Mouse (Mus musculus) regulatory T cell (primary cell): ENCODE data around the gene Foxn1.

Experiments
- in situ Hi-C: fragments of 300-600 bp; cut with MboI, MseI; formaldehyde crosslinking; loops from one replicate; pipeline ENCODE4 v1.15.1; 2025; ENCODE audit warnings: high pct_unique_total_duplicates

Gene Foxn1

DNA sequence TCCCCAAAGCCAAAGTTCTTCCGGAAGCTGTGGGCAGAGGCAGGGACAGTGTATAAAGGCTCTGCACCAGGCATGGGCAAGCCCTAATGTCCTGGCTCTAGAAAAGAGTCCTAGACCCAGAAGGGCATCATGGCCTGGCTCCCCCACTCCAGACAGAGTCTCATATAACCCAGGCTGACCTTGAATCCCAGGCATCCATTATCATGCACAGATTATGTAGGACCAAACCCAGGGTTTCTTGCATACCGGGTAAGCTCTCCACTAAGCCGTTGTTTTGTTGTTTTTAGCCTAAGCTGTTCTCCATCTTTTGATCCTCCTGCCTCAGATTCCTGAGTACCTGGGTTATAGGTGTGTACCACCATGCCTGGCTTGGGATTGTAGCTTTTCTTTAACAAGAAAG, 14.6 kb upstream of the Foxn1 start:
- in situ Hi-C loops = loop anchor here (5.0 kb wide), 1 partner anchor 34 kb away; no protein-coding TSS in a partner anchor

DNA sequence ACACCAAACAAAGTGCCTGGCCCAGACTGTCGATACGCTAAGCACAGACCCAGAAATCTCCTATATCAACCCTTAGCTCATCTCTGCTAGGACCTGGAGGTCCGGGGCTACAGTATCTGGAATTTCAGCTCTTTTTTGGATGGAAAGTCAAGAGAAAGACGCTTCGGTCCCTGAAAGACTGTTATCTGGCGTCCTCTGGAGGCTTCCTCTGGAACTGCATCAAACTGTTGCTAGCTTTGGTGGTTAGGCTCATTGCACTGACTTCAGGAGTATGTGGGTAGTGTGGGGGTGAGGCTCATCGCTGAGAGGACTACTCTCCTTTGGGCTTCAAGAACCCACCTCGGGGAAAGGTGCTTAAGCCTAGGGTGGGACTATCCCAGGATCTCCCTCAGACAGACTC, 13.3 kb upstream of the Foxn1 start:
- in situ Hi-C loops = loop anchor here (5.0 kb wide), 1 partner anchor 32 kb away; no protein-coding TSS in a partner anchor

DNA sequence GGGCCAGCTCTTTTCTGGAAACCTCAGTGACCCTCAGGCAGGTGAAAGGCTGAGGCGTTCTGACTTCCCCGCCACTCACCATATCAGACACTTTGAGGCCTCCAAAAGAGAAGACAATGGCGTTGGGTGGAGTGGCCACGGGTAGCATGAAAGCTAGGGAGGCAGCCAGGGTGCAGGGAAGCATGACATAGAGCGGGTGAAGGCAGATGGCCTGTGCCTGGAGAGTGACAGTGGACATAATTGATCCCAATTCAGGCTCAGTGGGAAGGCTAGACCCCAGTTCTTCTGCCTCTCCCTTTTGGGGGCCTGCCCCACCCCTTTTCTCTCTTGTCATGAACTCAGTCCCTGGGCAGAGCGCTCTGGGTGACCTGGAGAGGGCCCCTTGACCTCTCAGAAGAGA, 11.9 kb upstream of the Foxn1 start:
- in situ Hi-C loops = no loop called here

DNA sequence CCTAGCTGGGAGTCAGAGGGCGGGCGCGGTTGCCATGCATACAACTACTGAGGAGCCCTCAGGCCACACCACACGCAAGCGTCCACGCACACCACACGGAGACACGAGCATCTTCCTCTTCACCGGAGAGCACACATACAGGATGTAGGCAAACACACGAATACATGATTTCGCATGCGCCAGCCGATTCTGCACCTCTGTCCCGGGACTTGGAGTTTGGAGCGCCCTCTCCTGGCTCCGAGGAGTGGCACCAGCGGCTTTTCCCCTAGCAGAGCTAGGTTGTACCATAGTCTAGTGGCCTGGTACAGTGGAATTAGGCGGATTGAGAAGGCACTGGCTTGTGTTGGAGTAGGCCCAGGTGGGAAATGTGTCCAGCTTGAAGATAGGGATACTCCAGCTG, 11.0 kb upstream of the Foxn1 start:
- in situ Hi-C loops = no loop called here

DNA sequence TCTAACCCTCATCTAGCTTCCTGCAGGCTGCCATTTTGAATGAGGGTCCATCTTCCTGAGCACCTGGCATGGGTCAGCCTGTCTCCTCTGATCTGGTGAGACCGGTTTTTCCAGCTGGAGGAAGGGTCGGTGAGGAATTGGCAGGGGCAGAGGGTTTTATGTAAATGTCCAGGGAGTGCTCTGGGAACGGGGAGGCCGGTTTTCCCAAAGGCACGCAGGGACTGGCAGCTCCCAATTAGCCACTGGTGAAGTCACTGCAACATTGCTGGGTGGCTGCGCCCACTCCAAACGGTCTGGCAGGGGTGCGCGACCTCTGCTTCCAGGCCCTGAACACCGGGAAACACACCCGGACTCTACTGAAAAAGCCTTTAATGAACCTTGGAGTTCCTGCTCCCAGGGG, 10.6 kb upstream of the Foxn1 start:
- in situ Hi-C loops = no loop called here

DNA sequence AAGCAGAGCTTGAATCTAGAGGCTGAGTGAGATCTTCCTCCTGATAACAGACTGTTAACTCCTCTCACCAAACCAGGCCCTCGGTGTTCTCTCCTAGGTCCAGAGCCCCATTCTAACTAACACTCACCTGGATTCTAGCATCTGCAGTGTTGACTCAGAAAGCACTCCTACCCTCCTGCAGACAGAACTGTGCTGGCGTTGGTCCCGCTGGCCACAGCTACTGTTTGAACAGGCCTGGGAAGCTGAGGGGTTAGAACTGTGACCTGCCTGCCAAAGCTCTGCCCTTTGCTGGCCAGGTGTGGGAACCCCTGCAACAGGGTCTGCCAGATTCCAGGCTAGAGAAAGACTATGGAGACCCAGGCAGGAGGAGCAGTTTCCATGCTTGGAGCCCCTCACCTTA, 6.4 kb upstream of the Foxn1 start:
- in situ Hi-C loops = no loop called here

DNA sequence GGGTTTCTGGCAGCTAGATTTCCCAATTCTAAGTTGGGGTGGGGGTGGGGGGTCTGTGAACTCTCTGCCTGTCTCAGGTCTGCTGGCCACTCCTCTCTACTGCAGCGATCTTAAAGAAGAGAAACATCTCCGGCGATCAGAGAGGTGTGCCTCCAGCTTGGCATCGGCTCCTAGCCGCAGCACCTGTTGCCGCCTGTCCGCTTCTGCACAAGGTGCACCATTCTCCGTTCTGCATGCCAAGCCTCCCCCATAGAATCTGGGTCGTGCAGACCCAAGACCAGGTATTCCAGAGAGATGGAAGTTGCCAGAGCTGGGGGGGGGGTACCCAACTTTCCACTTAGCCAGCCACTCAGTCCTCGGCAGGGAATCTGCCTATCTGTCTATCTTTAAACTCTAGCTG, 582 bp downstream of the Foxn1 start:
- in situ Hi-C loops = no loop called here

DNA sequence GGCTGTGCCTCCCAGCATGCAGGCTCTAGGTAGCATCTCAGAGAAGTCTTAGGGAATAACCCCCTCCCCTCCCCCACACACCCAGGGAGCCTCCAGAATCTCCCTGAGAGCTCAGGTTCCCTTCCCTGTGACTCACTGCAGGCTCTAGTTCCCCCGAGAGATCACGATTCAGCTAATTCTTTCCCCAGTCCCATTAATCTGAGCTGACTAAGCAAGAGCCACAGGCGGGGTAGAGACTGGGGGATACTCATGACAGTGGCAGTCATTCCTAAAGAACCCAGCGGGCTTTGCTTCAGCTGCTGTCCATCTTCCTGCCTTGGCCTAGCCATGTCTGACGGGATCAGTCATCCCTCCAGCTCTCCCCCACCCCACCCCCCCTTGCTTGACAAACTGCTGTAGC, 3.7 kb downstream of the Foxn1 start:
- in situ Hi-C loops = no loop called here

DNA sequence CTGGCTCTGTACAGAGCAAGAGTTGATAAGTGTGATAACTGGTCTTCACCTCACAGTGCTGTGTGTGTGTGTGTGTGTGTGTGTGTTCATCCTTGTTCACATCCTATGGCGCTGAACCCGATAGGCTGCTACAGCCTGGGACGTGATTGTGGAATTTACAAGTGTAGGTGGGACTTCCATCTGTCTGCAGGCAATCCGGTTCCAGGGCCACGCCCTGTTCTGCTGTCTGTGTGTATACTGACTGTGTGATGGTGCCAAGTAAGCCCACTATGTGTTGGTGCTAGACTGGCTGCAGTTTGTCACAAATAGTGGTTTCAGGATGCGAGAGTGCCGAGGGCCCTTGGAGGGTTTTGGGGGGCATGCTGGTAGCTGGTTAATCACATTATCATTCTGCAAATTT, 4.1 kb downstream of the Foxn1 start:
- in situ Hi-C loops = no loop called here

DNA sequence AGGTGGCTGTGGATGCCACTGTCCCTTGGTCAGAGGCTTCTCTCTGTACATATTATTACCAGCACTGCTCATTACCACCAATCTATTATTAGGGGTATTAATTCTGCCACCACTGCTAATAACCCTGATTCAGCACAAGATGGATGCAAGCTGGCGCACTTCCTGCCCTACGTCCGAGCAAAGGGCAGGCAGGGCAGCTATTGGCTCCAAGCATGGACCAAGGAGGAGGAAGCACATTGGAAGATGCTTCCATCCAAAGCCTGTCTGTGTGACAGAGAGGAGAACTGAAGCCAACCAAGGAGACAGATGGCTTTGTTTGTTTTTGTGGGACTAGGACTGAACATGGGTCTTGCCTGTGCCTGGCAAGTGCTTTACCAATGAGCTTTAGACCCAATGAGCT, 5.4 kb downstream of the Foxn1 start:
- in situ Hi-C loops = no loop called here

DNA sequence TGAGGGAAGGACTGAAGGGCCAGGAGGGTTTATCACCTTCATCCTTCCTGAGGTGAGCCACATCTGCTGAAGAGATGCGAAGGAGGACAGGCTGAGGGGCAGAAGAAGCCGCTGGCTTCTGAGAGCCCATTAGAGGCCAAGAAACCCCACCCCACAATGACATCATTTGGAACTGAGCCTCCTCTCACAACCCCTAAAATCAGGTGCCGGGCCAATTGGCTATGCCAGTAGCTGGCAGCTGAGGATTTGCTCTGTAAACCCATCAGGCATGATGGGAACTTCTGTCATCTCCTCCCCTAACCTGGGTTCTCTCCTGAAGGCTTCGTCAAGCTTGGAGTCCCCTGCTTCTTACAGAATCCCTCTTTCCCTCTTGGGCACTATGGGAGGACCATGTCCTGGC, 6.0 kb downstream of the Foxn1 start:
- in situ Hi-C loops = no loop called here

DNA sequence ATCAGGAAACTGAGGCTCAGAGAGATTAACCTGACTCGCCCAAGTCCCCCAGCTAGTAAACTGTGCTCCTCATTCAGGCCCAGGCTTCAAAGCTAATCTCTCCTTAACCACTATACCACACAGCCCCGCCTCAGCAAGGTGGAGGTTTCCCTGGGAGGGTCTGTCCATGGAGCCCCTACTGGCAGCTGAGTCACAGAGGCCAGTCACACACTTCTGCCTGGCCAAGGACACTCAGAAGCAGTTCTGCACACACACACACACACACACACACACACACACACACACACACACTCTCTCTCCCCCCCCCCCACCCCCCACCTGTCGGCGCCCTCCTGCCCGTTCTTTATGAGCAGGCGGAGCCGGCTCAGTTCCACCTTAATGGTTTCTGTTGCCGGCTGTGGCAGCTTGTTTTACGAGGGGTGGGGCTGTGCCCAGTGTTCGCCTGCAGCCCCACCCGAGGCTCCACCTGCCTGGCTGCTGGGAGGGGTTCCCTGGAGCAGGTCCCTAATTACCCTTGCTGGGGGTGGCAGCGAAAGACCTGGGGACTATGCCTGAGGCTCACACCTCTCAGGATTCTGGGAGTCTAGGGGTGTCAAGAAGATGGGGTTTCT, 8.7 kb downstream of the Foxn1 start:
- in situ Hi-C loops = no loop called here

DNA sequence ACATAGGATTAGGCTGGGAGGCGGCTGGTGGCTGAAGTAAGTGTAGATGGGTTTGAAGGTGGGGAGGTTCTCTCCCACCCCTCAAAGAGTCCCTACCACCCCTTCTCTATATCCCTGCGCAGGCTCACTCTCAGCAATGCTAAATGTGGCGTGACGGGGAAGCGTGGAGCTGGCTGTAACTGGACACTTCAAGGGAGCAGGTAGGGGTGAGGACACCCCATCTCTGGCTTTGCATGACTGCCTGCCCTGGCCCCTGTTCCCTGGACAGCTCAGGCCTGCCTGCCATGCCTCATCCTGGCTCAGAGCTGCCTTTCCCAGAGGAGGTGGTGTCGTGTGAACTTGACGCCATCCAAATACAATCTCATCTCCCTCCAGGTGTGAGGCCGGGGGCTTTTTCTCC, 12.2 kb downstream of the Foxn1 start:
- in situ Hi-C loops = no loop called here

DNA sequence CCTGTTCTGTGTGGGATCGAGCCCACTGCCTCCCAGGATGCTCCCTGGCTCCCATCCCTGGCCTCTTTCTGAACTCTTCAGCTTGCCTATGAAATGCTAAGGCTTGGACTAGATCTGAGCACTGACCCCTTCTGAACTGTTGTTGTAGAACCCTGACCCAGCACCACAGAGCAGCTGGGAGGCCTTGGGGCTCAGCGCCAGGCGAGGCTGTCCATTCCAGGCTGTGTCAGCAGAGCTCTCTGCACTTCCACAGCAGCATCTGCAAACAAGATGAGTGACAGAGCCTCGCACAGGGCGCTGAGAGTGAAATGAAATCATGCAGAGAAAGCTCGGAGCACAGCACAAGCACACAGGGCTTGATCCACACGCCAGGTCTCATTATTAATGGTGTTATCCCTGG, 13.7 kb downstream of the Foxn1 start:
- in situ Hi-C loops = no loop called here

DNA sequence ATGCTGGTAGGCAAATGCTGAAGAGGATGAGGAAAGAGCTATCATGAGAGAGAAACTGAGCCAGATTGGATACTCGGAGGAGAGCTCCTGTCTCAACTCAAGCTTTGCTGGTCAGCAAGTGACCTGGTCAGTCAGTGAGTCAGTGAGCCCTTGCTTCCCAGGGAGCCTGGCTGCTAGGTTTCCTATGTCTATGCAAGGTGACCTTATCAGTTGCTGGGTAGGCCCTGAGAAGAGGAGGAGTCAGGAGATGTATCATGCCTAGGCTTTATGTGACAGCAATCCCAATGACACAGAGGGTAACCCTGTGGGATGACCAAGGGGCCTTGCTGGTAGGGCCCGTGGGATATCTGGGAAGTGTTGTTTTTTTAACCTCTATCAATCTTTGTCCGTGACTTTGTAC, 14.2 kb downstream of the Foxn1 start:
- in situ Hi-C loops = no loop called here

DNA sequence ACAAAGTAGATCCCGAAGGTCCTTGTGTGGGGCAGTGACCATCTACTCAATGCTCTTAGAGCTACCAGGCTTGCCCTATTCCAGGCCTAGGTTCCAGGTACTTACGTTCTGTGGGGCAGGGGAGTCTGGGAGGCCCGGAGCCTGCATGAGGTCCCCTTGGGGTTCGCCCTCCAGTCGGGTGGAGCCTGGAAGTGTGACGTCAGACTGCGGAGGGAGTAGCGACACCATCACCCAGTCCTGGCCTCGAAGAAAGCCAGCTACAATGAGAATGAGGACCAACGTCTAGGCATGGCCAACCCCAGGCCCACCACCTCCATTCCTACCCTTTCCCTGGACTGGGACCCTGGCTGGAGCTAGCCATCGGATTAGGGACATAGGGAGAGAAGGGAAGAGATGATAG, 14.6 kb downstream of the Foxn1 start:
- in situ Hi-C loops = no loop called here

DNA sequence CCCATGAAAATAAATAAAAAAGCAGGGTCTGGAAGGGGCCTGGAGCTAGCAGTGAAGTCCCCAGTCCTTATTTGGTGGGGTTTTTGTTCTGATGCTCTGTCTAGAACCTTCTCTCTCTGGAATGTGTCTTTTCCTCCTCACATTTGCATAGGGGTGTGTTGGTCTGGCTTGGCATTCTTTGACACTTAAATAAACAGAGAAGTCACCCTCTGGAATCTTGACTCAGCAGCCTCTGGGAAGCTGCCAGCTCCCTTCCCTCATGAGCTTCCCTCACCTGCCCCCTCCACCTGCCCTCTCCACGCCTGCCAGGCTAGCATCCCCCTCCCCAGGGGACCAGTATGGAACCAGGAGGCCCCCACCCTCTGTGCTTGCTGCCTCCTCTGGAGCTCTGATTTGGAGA, 16.0 kb downstream of the Foxn1 start:
- in situ Hi-C loops = no loop called here

DNA sequence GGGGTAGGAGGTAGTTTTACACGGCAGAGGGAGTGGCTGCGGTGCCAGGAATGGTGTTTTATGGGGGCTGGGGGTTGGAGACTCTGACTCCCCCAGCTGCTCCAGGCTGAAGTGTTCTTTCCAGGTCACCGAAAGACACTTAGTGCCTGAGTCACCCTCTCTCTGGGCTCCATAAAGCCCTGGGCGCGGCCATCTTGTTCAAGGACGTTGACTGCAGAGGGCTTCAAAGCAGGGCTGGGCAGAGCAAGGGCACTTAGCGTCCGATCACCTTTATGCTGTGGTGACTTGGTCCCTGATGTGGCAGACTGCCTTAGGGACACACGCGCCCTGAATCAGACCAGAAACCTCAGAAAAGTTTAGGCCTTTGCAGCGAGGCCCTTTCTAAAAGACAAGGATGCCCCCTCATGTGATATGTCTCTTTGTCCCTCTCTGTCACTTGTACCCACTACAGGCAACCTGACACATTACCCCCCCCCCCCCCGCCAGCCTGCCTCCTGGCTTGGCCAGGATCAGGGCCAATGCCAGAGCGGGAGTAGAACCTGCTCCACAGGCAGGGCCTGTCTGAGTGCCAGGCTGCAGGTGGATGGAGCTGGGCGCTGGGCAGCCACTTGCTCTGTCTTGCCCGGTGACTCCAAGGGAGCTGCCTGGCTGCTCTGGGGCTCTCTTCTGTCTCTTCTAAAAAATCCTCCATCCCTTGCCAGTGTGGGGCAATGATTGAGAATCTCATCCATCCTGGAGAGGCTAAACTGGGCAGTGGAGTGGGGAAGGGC, 18.7 kb downstream of the Foxn1 start:
- in situ Hi-C loops = loop anchor here (5.0 kb wide), 2 partner anchors 35 to 65 kb away; no protein-coding TSS in a partner anchor

DNA sequence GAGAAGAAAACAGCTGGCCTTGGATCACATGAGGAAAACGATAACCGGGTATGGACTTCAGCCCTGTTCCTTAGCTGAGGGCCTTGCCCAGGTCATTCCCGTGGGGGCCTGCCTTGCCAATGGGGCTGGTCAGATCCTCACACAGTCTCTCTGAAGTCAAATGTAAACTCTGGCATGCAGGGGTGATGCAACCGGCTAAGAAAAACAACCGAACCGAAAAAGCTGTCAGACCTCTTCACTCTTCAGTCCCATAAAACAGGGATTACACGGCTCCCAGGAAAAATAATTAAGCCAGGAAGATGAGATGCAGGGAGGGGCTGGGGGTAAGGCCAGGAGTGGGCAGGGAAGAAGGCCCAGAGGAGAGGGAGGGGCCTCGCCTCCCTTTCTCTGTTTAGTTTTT, 22.3 kb downstream of the Foxn1 start:
- in situ Hi-C loops = no loop called here

DNA sequence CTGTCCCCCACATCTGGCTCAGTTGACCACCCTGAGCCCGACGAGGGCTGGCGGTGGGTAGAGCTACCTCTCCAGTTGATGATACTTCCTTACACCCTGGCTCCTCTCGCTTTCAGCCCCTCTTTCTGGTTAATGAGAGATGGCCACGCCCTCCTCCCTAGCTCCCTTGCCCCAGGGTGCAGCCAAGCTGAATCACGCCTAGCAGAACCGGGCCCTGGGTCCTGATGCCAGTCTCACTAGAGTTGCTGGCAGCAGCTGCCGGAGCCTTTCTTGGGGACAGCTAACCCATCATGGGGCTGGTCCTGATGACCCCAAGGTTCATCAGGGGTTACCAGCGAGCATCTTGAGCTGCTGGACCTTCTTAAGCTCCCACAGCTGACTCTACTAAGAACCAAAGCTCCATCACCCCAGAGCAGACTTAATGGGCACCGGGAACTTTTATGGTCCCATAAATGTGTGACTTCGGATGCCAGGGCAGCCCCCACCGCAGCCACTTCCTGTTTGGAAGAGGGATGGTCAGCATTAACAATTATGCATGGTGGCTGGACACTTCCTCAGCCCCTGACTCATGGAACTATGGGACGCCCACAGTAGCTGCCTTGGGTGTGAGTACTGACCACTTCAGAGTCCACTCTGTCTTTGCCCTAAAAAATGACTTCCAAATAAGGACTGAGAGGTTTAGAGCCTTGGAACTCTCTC, 22.9 kb downstream of the Foxn1 start:
- in situ Hi-C loops = no loop called here

DNA sequence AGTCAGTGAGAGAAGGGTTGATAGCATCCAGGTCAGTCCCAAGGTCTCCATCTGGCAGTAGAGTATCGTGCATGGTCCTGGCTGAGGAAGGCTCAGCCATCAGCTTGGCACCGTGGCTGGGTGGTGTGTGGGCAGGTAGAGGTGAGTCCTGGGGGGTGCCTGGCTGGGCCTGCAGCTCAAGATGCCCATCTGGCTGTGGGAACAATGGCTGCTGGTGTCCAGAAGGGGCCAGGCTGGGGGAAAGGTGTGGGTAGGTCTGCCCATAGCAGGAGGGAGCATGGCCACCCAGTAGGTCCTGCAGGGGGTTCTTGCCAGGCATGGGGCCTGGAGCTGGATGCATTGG, 25.6 kb downstream of the Foxn1 start:
- in situ Hi-C loops = no loop called here

DNA sequence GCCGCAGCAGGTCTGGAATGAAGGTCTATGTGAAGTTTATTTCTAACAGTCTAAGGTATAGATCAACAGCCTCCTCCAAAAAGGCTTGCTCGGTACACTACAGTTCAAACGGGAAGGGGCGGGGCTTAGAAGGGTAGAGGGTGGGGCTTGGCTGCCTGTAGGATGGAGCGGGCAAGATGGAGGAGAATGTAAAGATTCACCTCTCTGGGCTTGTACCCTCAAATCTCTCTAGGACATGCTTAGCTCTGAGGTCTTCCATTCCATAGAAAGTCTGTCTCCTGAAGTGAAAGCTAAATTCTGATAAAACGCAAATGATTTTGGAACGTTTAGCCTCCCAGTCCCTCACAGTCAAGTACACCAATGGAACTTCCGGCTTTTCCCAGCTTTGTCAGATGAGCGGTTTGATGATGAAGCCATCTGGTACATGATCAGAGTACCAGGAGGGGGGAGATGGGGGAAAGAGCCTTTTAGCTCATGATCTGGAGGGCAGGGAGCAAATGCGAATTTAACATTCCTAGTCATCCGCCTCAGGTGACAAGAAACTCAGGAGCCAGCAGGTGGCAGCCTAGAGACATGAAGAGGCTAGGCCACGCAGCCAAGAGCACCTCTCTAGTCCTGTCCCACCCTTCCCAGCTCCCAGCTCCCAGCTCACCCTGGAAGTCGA, 26.1 kb downstream of the Foxn1 start:
- in situ Hi-C loops = no loop called here
